Mouse (Mus musculus): ENCODE measurements around the gene Ifi203.
"Not testable (repeated sequence)": the region's sequence is repeated elsewhere in the genome, so short reads cannot be mapped to it uniquely, and the experiment has no call there.

Ifi203 gene

DNA sequence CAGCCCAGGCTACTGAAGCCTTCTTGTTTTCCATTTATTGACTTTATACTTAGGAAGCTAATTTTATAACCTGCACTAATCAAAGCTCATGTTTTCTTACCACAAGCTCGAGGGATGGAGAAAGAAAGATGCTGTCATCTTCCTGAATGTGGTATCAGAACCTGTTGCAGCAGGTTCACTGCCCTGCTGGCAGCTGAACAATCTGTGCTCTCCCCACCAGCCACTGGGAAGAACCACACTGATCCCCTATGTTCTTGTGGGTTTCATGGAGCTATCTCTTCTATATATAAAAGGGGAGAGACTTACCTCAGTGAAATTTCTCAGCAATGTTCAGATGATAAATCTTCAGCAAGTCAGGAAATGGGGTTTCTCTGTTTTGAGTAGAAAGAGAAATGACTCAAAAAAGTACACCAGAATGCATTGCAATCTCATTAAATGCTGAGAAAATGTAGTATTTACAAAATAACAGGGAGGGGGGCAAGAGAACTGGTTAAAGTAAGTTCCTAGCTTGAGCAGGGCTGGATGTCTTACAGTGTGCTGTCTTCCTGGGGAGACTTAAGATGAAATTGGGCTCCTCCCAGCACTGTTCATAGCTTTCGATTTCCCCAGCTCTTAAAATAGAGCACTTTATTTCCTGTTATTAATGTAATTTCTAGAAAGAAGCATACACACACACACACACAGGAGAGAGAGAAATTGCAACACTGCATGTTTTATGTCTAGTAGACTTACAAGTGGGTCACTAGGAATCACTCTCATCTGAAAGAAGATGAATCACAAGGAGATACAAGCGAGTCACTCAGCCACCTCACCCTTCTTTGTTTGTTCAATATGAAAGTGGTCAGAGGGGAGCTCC is at the start of gene Ifi203, which contains the start of gene Mndal:
Ifi203 (minus strand) TSS at position 749 of the 856 bp plus-strand sequence.
Mndal (minus strand) TSS at position 568 of the 856 bp plus-strand sequence.
- DNase-seq = not testable (repeated sequence)

DNA sequence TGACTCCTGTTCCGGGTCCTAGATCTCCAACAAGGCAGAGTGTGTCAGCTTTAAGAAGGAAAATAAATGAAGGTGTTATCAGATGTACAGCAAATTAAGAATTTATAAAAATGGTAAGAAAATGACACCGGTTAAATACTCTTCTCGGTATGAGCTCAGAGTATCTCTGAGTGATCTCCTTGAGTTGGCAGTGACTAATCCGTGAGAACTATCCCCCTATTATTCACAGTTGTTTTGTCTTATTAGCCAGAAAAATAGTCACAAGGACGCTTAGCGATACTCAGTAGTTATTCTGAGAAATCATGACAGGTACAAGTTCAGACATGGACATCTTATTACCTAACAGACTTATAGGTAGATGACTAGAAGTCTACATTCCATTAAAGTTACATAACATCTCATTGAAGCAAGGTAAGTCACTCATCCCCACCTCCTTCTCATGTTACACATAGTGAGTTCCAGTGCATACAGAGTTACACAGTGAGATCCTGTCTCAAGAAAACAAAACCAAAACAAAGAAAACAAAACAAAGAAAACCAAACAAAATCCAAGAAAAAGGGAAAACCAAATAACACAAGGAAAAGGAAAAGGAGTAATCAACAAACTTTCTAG is 40.3 kb upstream of the Ifi203 start, which contains the start of gene Ifi202b:
Ifi202b (minus strand) TSS at position 51 of the 612 bp plus-strand sequence.
- not testable (repeated sequence) for DNase-seq

DNA sequence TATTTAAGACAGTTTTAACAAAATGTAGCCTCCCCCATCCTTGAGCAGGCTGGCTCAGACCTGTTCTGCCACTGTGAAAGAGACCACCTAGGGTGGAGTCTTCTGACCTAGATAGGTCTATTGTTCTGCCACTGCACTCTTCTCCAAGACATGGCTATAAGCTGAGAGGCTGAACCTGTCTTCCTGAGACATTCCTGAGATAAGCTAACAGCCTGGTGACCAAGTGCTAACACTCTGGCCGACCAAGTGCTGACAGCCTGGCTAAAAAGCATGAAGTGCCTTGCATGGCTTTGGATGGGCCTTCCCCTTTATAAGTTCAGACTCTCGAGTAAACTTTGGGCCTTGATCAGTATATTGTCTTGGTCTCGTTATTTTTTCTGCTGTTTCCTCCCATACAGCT is 38.6 kb upstream of the Ifi203 start:
- not testable (repeated sequence) for DNase-seq

DNA sequence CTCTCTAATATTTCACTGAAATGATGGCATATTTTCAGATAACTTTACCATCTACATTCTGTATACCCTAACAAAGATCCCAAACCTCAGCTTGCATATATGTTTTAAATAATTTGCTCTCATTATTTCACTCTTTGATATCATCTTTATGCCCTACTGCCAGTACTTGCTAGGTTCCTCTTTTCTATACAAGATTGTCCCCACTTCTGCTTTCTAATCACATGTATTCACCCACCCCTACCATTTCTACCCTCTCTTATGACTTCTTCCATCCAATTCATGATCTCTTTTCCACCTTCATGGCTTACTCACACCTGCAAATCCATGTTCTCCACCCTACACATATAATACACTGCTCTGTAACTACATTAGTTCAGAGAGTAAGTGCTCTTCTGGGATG is 35.1 kb upstream of the Ifi203 start:
- no peak for DNase-seq

DNA sequence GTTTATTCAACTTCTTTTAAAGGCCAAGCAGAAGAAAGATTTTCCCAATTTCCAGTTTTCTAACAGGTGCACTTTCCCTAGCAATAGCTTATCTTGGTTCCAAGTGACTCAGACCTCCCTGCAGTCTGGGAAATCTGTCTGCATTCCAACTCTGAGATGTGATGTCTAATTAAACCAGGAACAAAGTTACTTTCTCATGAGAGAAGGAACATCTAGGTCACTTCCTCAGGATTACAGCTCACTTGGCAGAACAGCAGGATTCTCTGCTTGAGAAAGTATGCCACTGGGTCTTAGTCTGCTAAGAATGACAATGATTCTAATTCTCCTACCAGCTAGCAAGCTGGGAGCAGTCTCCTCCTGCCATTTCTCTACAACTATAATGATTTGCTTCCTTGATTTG is 30.6 kb upstream of the Ifi203 start:
- no peak for DNase-seq

DNA sequence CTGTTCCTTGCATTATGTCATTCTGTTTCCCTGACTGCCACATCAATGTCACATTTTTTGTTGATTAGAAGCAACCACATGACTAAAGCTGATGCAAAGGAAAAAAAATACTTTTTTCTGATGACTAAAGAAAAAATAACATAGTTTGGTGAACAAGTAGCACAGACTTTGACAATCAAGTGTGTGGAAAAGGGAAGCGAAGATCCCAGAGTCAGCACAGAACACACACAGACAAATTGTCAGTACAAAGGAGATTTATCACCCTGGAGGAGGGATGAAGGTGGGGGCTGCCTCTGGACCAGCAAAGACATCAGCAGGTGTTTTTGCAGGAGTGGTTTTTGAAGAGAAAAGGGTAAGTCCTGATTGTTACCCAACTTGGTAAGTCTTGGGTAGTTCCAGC is 19.0 kb upstream of the Ifi203 start:
- not testable (repeated sequence) for DNase-seq

DNA sequence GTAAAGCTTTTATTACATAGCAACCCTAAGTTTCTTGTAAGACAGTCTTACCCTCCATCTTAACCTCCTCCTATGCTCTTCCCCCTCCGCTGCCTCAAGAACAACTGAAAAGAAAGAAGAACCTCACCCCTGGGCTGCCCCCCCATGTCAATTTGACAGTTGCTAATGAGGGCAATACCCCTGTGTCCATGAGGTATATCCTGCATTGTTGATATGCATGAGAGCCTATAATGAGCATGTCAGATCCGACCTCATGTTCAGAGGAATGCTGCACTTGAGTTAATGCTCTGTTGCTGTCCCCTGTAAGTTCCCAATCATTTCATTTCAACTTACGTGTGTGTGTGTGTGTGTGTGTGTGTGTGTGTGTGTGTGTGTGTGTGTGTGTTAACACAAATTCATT is 17.5 kb upstream of the Ifi203 start:
- DNase-seq = not testable (repeated sequence)

DNA sequence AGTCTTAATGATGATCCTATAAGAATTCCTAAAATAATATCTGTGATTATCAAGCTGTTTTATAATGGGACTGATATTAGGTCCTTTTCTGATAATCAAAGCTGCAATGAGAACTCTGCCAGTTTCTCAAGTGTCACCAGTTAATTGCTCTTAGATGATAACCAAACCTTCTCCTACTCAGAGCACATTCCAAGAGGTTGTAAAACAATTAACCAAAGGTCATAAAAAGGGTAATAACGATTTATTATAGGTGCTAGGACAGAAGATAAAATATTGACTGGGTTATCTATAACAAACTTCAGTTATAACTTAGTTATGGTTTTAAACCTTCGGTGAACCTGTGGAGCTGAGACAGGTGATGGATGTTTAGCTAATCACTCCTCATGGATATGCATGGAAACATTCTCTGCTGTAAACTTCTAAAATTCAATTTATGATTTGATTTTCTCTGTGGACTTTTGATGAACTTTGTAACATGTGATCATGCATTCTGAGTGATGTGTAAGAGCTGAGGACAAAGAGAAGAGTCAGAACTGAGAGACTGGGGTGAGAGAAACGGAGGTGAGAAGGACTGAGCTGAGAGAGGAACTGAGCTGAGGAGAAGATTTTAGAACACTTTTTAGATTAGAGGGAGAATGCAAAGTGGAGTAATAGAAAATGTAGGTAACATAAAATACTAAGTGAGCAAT is 13.5 kb upstream of the Ifi203 start:
- not testable (repeated sequence) for DNase-seq

DNA sequence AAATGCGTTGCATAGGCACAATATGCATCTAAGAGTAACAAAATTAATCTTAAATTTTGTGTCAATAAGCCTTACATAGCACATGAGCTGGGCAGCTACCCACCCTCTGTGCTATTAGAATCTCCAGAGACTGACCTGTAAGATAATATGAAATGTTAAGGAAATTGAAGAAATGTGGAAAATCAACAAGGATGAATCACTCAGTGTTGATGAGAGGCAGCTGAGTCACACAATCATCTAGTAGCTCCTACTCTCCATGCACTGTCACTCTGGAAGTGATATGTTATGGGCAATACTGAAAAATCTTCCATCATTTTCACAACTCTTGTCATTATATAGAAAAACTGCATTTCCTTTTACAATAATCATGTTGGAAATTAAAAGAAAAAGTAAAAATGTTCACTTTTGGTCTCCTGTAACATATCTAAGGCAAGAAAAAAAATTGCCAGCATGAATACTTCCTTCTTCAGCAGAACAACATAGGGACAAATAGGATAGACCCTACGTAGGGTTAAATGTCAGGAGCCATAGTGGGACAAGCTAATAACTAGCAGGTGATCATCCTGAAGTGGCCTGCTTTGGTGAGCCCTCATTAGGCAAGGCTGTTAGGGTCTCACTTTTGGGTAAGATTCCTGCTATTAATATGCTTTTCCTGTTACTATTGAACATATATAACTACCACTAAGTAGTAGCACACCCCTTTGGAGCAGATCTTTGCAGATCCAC is 12.8 kb upstream of the Ifi203 start:
- DNase-seq = no peak

DNA sequence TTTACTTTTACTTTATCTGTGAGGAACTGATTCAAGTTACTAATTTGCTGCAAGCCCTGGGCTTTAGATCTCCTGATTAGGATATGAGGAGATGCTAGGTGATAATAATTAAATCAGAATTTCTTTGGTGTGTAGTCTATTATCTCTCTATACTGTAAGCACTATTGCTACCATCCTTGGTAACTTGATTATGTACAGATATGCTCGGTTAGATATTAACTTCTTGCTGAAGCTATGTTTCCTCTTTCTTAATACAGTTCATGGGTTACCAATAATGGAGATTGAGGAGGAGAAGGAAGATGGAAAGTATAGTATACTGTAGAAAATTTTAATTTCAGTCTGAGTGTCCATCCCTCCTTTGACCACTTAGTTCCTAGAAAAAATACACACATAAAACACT is 11.1 kb upstream of the Ifi203 start:
- DNase-seq = no peak

DNA sequence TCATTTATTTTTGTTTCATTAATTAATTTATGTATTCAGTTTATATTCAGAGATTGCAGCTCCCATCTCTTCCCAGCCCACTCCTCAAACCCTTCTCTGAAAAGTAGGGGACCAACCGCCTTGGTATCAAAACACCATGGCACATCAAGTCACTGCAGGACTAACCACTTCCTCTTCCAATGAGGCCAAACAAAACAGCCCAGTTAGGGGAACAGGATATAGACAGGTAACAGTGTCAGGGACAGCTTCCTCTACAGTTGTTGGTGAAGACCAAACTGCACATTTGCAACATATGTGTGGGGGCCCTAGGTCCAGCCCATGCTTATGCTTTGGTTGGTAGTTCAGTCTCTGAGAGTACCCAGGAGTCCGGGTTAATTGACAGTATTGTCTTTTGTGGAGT is 6.6 kb upstream of the Ifi203 start:
- not testable (repeated sequence) for DNase-seq

DNA sequence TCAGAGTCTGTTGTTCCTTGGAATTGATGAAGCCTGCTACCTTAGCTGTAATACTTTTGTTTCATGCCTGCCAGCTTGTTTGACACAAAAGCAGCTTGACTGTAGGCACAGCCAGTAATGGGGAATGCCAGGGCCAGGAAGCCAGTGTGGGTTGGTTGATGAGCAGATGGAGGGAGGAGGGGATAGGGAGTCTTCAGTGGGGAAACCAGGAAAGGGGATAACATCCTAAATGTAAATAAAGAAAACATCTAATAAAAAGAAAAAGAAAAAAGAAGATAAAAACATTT is 251 bp upstream of the Ifi203 start:
- DNase-seq = not testable (repeated sequence)

DNA sequence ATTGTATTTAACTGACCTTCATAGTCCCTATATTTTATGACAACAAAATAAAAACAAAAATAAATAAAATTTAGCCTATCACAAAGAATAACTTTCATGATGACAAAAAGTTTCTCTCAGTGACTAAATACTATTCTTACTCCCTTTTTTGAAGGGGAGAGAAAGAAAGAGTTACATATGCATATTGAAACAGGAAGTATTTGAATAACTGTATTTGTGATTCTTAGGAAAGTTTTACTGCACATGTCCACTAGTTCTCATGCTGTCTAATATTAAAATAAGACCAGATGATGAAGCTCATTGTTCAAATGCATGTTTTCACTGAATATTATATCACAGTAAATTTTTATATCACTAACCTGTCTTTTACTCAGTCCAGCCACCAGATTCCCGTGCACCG is 950 bp downstream of the Ifi203 start:
- DNase-seq = not testable (repeated sequence)

DNA sequence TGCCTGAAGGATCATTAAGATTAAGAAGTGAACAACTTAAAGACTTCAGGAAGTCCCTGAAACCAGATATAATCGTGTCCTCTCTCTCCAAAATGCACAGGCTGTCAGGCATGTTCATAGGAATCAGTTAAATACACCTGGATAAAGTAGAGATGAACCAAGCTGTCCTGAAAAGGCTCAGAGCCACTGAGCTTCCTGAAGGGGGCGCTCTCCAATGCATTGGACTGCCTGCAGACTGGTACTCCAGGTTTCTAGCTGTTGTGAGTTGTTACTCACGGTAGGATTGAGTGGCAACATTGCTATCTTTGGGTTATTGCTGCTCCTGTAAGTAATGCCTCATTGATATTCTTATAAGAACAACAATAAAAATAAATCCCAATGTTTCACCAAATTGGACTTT is 23.2 kb downstream of the Ifi203 start:
- DNase-seq = not testable (repeated sequence)

DNA sequence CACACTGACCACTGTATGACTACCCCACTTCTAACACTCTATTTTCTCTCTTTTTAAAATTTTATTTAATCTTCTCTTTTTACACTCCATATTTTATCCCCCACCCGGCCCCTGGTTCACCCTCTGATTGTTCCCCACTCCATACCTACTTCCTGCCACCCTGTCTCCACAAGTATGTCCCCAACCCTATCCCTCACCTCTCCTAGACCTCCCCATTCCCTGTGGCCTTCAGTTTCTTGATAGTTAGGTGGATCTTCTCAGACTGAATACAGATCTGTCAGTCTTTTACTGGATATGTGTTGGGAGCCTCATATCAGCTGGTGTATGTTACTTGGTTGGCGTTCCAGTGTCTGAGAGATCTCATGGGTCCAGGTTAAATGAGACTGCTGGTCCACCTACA is 27.9 kb downstream of the Ifi203 start:
- DNase-seq = no peak

DNA sequence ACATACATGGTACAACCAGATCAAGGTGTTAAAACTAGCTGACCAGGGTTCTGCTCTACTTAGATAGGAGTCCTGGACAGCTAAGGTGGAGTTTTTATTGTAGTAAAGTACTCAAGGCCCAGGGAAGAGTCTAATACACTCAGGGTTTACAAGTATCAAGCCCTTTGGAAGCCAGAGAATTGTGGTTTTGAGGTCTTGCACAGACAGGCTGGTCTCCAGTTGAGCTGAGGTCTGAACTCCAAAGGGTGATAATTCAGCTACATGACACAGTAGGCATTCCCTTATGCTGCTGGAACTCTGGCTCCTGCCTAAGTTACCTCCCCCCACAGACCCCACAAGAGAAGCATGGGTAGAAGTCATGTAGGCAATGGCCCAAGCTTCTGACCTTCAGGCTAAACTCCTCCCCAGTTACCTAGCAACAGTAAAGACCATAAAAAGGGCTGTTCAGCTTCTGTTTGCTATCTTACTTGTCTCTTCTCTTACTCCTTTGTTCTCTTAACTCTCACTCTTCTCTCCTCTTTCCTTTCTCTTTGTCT is 29.1 kb downstream of the Ifi203 start:
- DNase-seq = not testable (repeated sequence)

DNA sequence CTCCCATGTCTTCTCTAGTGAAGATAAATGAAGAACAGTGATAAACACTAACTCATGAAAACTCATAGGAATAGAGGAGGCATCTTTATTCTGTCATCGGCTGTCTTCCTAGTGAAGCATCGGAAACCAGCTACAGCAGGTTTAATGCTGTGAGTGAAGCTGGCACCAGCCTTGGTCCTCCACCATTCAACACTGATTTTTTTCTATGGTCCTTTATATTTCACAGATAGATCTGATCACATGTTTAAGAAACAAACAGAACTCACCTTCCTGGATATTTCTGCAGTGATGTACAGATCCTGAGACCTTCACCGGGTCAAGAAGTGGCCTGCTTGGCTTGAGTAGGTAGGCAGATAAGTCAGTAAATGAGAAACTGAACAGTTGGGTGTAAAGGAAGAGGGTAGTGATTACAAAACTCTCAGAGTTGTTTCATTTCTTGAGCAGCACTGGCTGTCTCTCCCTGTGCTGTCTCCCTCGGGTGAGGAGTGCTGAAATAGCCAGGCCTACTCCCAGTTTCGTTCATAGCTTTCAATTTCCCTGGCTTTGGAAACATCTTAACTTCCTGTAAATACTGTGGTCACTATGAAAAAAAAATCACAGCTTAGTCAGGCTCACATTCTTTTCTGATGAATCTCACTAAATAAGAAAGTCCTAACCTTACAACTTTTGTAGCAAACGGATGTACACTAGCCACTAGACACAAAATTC is 29.8 kb downstream of the Ifi203 start, which contains the start of gene Ifi211:
Ifi211 (minus strand) TSS at position 499 of the 708 bp plus-strand sequence.
- DNase-seq = not testable (repeated sequence)

DNA sequence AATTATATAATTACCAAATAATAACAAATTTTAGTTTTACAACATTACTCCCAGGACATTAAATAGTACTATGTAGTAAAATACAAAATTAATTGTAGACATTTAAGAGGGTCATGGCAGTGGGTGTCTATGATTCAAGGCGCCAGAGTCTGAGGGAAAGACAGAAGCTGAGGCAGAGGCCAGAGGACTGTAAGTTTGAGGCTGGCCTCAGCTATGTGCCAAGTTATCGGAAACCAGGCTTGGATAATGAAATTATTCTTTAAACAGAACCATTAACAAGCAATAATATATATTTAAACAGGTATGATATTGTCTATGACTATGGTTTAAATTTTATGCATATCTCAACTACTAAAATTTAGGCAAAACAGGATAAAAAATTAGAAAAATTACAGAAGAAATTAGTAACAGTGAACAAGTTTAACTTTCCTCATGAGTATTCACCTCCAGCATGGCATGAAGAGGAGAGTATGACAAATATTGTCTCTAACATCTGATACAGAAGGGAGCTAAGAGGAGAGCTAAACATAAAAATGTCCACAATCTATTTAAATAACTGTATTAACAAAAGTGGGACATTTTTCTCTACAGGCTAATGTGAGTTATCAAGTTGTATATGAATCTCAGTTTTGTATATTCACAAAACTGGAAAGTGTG is 30.5 kb downstream of the Ifi203 start:
- no peak for DNase-seq

DNA sequence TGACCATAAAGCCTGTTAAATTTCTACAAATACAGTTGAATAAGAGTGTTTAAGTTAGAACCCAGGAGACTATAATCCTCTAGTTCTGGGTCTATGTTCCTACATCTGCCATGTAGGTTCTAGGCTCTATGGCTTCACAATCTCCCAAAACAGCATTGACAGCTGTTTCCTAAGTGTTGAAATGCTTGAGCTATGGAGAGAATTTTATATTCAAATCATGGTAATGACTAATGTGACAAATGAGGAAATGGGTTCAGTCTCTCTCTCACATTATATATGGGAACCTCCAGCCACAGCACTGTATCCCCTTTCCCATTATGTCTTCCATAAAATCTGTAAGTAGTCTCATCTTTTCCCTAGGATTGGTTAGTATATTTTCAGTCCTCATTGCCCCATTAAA is 34.1 kb downstream of the Ifi203 start:
- not testable (repeated sequence) for DNase-seq

DNA sequence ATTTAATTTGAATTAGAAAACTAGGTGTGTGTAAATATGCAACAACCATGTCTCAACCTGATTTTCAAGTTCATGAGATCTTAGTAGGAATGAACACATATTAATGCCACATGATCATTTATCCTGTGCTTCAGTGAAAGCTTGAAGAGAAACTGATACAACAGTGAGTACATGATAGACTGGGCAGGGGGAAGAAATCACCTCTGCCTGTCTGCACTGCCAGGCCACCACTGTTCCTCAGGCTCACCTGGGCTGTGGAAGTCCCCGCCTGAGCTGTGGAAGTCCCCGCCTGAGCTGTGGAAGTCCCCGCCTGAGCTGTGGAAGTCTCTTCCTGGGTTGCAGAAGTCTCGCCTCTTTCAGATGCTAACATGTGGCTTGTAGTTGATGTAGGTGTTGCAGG is 36.6 kb downstream of the Ifi203 start:
- DNase-seq = not testable (repeated sequence)

DNA sequence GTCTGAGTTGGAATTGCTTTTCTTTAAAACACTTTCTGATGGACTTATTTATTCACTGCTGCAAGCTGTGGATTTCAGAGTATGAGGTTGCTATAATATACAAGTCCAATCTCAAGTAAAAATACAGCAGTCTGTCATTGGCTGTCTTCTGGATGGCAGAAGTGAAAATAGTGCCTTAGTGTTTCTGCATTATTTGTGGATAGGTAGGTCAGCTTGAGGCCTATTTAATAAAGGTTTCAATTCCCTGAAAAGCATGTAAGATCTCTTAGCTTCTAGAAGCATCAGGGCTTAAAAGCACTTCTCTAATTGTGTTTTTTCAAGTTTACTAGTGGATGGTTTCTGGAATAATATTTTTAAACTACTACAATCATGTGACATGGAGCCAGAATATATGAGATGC is 52.7 kb downstream of the Ifi203 start:
- not testable (repeated sequence) for DNase-seq
